Mouse (Mus musculus) bone marrow, adult 2 months (tissue): ENCODE results near the gene F3.

Experiments used
- CTCF ChIP-seq: fragments of 200-500 bp; IDR thresholded peaks from 2 replicates; pipeline ENCODE4 v1.5.1; 2011; ENCODE audit warnings: low read length, control low read depth; ENCODE audit not compliant: control insufficient read depth, insufficient read depth
- POLR2A ChIP-seq: fragments of 200-500 bp; IDR thresholded peaks from 2 replicates; pipeline ENCODE4 v1.6.1; 2011; ENCODE audit warnings: low read depth, mild to moderate bottlenecking, control low read depth, low read length, borderline replicate concordance; ENCODE audit not compliant: control insufficient read depth

- no peak for TF ChIP-seq CTCF
- TF ChIP-seq POLR2A = no peak
These were observed 23.5 kb upstream of the F3 start for GRCm38 (mm10) chr3:121699849-121700248.
